Mouse (Mus musculus): ENCODE results near the gene Fus. TPM values are rescaled to one million over a fixed set of nuclear protein-coding genes. Genes with fewer than 3 reads are reported as not detected.
A peak's percentile ranks its signal among the peaks of the same experiment; 100 is the strongest.

The Fus gene
- polyA plus RNA-seq, 1 experiment: 184 TPM

- Histone ChIP-seq H3K27me3 (ENCODE audit: control insufficient read depth, insufficient read depth, low read length) (no peaks in the 10 kb centered on the region), H3K4me3 (ENCODE audit: low read depth, low read length) (no peak overlapping the region), H3K4me1 (ENCODE audit: control insufficient read depth, insufficient read depth, insufficient read length, low read length) (peaks cover 44% of the 10 kb centered on the region), H3K36me3 (ENCODE audit: control insufficient read depth, insufficient read depth, low read length) (peaks cover 15% of the 10 kb centered on the region), H3K27ac (ENCODE audit: insufficient read depth, low read depth, low read length) (peak overlapping the region; percentile 48)
- WGBS: 33% methylated on average over 5 of the region's 5 CpGs
- TF ChIP-seq CTCF (IDR thresholded peaks at IDR 0.05; ENCODE audit: extremely low read depth, insufficient read length, insufficient replicate concordance, low read depth, low read length): no peak
- 0 out of 2 replicates have a peak, but pooled peaks have one; percentile 26 for TF ChIP-seq POLR2A (IDR thresholded peaks at IDR 0.05; ENCODE audit: low read depth, low read length)
These were observed 42.0 kb upstream of the Fus start for GRCm38 (mm10) chr7:127925252-127925651.

- Histone ChIP-seq H3K36me3 (ENCODE audit: control insufficient read depth, insufficient read depth, low read length) (peaks cover 15% of the 10 kb centered on the region), H3K27ac (ENCODE audit: insufficient read depth, low read depth, low read length) (peak overlapping the region; percentile 48), H3K4me1 (ENCODE audit: control insufficient read depth, insufficient read depth, insufficient read length, low read length) (peaks cover 44% of the 10 kb centered on the region), H3K27me3 (ENCODE audit: control insufficient read depth, insufficient read depth, low read length) (no peaks in the 10 kb centered on the region), H3K4me3 (ENCODE audit: low read depth, low read length) (no peak overlapping the region)
- no peak for TF ChIP-seq CTCF (IDR thresholded peaks at IDR 0.05; ENCODE audit: extremely low read depth, insufficient read length, insufficient replicate concordance, low read depth, low read length)
- no peak for TF ChIP-seq POLR2A (IDR thresholded peaks at IDR 0.05; ENCODE audit: low read depth, low read length)
- WGBS: 47% methylated on average over 8 of the region's 8 CpGs
These were observed 41.2 kb upstream of the Fus start for GRCm38 (mm10) chr7:127926066-127926465.

GRCm38 (mm10) chr7:127926846-127927245 is 40.4 kb upstream of the Fus start:
- peak overlapping the region; percentile 12; the same call in 1 of the 2 replicates for H3K4me3 ChIP-seq (ENCODE audit: low read depth, low read length)
- peak overlapping the region; percentile 48 for H3K27ac ChIP-seq (ENCODE audit: insufficient read depth, low read depth, low read length)
- peaks cover 51% of the 10 kb centered on the region for H3K4me1 ChIP-seq (ENCODE audit: control insufficient read depth, insufficient read depth, insufficient read length, low read length)
- no peaks in the 10 kb centered on the region for H3K27me3 ChIP-seq (ENCODE audit: control insufficient read depth, insufficient read depth, low read length)
- WGBS: 53% methylated on average over 11 of the region's 11 CpGs
- peaks cover 15% of the 10 kb centered on the region for H3K36me3 ChIP-seq (ENCODE audit: control insufficient read depth, insufficient read depth, low read length)
- no peak for TF ChIP-seq POLR2A (IDR thresholded peaks at IDR 0.05; ENCODE audit: low read depth, low read length)
- TF ChIP-seq CTCF (IDR thresholded peaks at IDR 0.05; ENCODE audit: extremely low read depth, insufficient read length, insufficient replicate concordance, low read depth, low read length): no peak

GRCm38 (mm10) chr7:127927726-127928125 is 39.5 kb upstream of the Fus start:
- Histone ChIP-seq H3K36me3 (ENCODE audit: control insufficient read depth, insufficient read depth, low read length) (peaks cover 15% of the 10 kb centered on the region), H3K27ac (ENCODE audit: insufficient read depth, low read depth, low read length) (no peak overlapping the region), H3K27me3 (ENCODE audit: control insufficient read depth, insufficient read depth, low read length) (no peaks in the 10 kb centered on the region), H3K4me3 (ENCODE audit: low read depth, low read length) (no peak overlapping the region), H3K4me1 (ENCODE audit: control insufficient read depth, insufficient read depth, insufficient read length, low read length) (peaks cover 44% of the 10 kb centered on the region)
- 86% methylated on average over 11 of the region's 11 CpGs for WGBS
- TF ChIP-seq POLR2A (IDR thresholded peaks at IDR 0.05; ENCODE audit: low read depth, low read length) (no peak), CTCF (IDR thresholded peaks at IDR 0.05; ENCODE audit: extremely low read depth, insufficient read length, insufficient replicate concordance, low read depth, low read length) (no peak)

GRCm38 (mm10) chr7:127928596-127928995 is 38.7 kb upstream of the Fus start:
- H3K36me3 ChIP-seq (ENCODE audit: control insufficient read depth, insufficient read depth, low read length): peaks cover 15% of the 10 kb centered on the region
- TF ChIP-seq POLR2A (IDR thresholded peaks at IDR 0.05; ENCODE audit: low read depth, low read length): no peak
- TF ChIP-seq CTCF (IDR thresholded peaks at IDR 0.05; ENCODE audit: extremely low read depth, insufficient read length, insufficient replicate concordance, low read depth, low read length): peak; percentile 23; the same call in 1 of the 2 replicates
- 18% methylated on average over 5 of the region's 5 CpGs for WGBS
- H3K4me1 ChIP-seq (ENCODE audit: control insufficient read depth, insufficient read depth, insufficient read length, low read length): peaks cover 39% of the 10 kb centered on the region
- no peaks in the 10 kb centered on the region for H3K27me3 ChIP-seq (ENCODE audit: control insufficient read depth, insufficient read depth, low read length)
- peak overlapping the region; percentile 83 for H3K4me3 ChIP-seq (ENCODE audit: low read depth, low read length)
- peak overlapping the region; percentile 29 for H3K27ac ChIP-seq (ENCODE audit: insufficient read depth, low read depth, low read length)

- Histone ChIP-seq H3K4me1 (ENCODE audit: control insufficient read depth, insufficient read depth, insufficient read length, low read length) (peaks cover 34% of the 10 kb centered on the region), H3K36me3 (ENCODE audit: control insufficient read depth, insufficient read depth, low read length) (peaks cover 10% of the 10 kb centered on the region), H3K27me3 (ENCODE audit: control insufficient read depth, insufficient read depth, low read length) (no peaks in the 10 kb centered on the region), H3K27ac (ENCODE audit: insufficient read depth, low read depth, low read length) (peak within 1 kb of the TSS; percentile 29), H3K4me3 (ENCODE audit: low read depth, low read length) (peak within 1 kb of the TSS; percentile 83)
- 11% methylated on average over 6 of the region's 6 CpGs for WGBS
- TF ChIP-seq POLR2A (IDR thresholded peaks at IDR 0.05; ENCODE audit: low read depth, low read length) (peak; percentile 74; the same call in 1 of the 2 replicates), CTCF (IDR thresholded peaks at IDR 0.05; ENCODE audit: extremely low read depth, insufficient read length, insufficient replicate concordance, low read depth, low read length) (no peak)
These were observed 37.3 kb upstream of the Fus start, which contains the start of gene Prss8 for GRCm38 (mm10) chr7:127929923-127930322. Gene Prss8, minus strand, starts transcription at chr7:127930104.

- peaks cover 31% of the 10 kb centered on the region for H3K4me1 ChIP-seq (ENCODE audit: control insufficient read depth, insufficient read depth, insufficient read length, low read length)
- peaks cover 10% of the 10 kb centered on the region for H3K36me3 ChIP-seq (ENCODE audit: control insufficient read depth, insufficient read depth, low read length)
- H3K4me3 ChIP-seq (ENCODE audit: low read depth, low read length): no peak overlapping the region
- 0 out of 2 replicates have a peak overlapping the region, but pooled peaks have one; percentile 3 for H3K27ac ChIP-seq (ENCODE audit: insufficient read depth, low read depth, low read length)
- TF ChIP-seq POLR2A (IDR thresholded peaks at IDR 0.05; ENCODE audit: low read depth, low read length): no peak
- TF ChIP-seq CTCF (IDR thresholded peaks at IDR 0.05; ENCODE audit: extremely low read depth, insufficient read length, insufficient replicate concordance, low read depth, low read length): no peak
- WGBS: 31% methylated on average over 5 of the region's 5 CpGs
- no peaks in the 10 kb centered on the region for H3K27me3 ChIP-seq (ENCODE audit: control insufficient read depth, insufficient read depth, low read length)
These were observed 36.6 kb upstream of the Fus start for GRCm38 (mm10) chr7:127930636-127931035.
